ENCODE assay signal across 8 mouse cellular contexts in genomic region chr7:39448626-39449242, GRCm38 (mm10). TPM values are rescaled to one million over a fixed set of nuclear protein-coding genes. Genes with fewer than 3 reads are reported as not detected.
DNase-seq lines count a peak whose midpoint lies in the region; ATAC-seq and TF ChIP-seq lines count a peak whose summit lies in the region.

No protein-coding gene starts in this region.

- WGBS in forebrain, embryonic 12.5 days: 59% methylated on average over 11 of the region's 11 CpGs
- WGBS in neural tube, embryonic 15.5 days: 60% methylated on average over 11 of the region's 11 CpGs

- ATAC-seq in forebrain, embryonic 12.5 days (ENCODE audit: low FRiP score): peak; percentile 57
- peak; percentile 18; the same call in 1 of the 2 replicates for ATAC-seq in neural tube, embryonic 15.5 days (ENCODE audit: low FRiP score)

- H3K4me3 ChIP-seq in gastrocnemius, adult 2 months: peak overlapping the region; percentile 76
- H3K4me3 ChIP-seq in E14TG2a.4 (replicated peaks; ENCODE audit: low read length): peak overlapping the region; percentile 94
- peak overlapping the region; percentile 79 for H3K4me3 ChIP-seq in forebrain, embryonic 12.5 days (replicated peaks)
- H3K4me3 ChIP-seq in neural tube, embryonic 15.5 days (replicated peaks): peak overlapping the region; percentile 88

- H3K4me2 ChIP-seq in forebrain, embryonic 12.5 days: peak overlapping the region; percentile 69
- H3K4me2 ChIP-seq in neural tube, embryonic 15.5 days: peak overlapping the region; percentile 79

- H3K27ac ChIP-seq in gastrocnemius, adult 2 months: peak overlapping the region; percentile 94
- H3K27ac ChIP-seq in forebrain, embryonic 12.5 days: no peak overlapping the region
- peak overlapping the region; percentile 88 for H3K27ac ChIP-seq in neural tube, embryonic 15.5 days (replicated peaks)

- H3K9me3 ChIP-seq in E14TG2a.4 (ENCODE audit: low read length): peaks cover 7% of the 10 kb centered on the region; the same call in 1 of the 2 replicates
- no peaks in the 10 kb centered on the region for H3K9me3 ChIP-seq in forebrain, embryonic 12.5 days
- no peaks in the 10 kb centered on the region for H3K9me3 ChIP-seq in neural tube, embryonic 15.5 days (replicated peaks)

- no peak for DNase-seq in gastrocnemius, adult 2 months
- DNase-seq in gastrocnemius, postnatal 4 days (ENCODE audit: low spot score in 2 of 2): no peak
- peak; percentile 21 for DNase-seq in kidney, postnatal 10 days
- no peak for DNase-seq in adrenal gland, postnatal 10 days
- no peak for DNase-seq in adrenal gland, postnatal 14 days

- H3K9ac ChIP-seq in forebrain, embryonic 12.5 days: peak overlapping the region; percentile 79; the same call in 1 of the 2 replicates
- peak overlapping the region; percentile 98 for H3K9ac ChIP-seq in neural tube, embryonic 15.5 days (replicated peaks)

- peaks cover 13% of the 10 kb centered on the region for H3K27me3 ChIP-seq in E14TG2a.4 (ENCODE audit: insufficient read depth, low read length)
- H3K27me3 ChIP-seq in forebrain, embryonic 12.5 days: peaks cover 6% of the 10 kb centered on the region; the same call in 1 of the 2 replicates
- H3K27me3 ChIP-seq in neural tube, embryonic 15.5 days (replicated peaks): peaks cover 13% of the 10 kb centered on the region

- intact Hi-C loops in gastrocnemius, adult 2 months (cut with DNase I): loop anchor here (5.0 kb wide), 1 partner anchor 104 kb away; no protein-coding TSS in a partner anchor

- H3K36me3 ChIP-seq in E14TG2a.4 (ENCODE audit: insufficient read depth, low read length): no peaks in the 10 kb centered on the region
- peaks cover 7% of the 10 kb centered on the region; the same call in 1 of the 2 replicates for H3K36me3 ChIP-seq in forebrain, embryonic 12.5 days (replicated peaks)
- peaks cover 9% of the 10 kb centered on the region; the same call in 1 of the 2 replicates for H3K36me3 ChIP-seq in neural tube, embryonic 15.5 days

- TF ChIP-seq CTCF in gastrocnemius, adult 2 months (IDR thresholded peaks at IDR 0.05): no peak
- TF ChIP-seq CTCF in E14TG2a.4 (conservative IDR thresholded peaks at IDR 0.05; ENCODE audit: low read length): no peak

- H3K4me1 ChIP-seq in E14TG2a.4 (replicated peaks; ENCODE audit: low read depth, low read length): peaks cover 38% of the 10 kb centered on the region
- peaks cover 9% of the 10 kb centered on the region for H3K4me1 ChIP-seq in forebrain, embryonic 12.5 days
- H3K4me1 ChIP-seq in neural tube, embryonic 15.5 days: peaks cover 33% of the 10 kb centered on the region

RNA-seq across cellular contexts. Expression of gene Gm5114, which starts 35.8 kb away (rescaled TPM):
- total RNA-seq in gastrocnemius, adult 2 months (2021): not detected
- total RNA-seq in gastrocnemius, postnatal 4 days (2021): not detected
- not detected in 2 replicates for polyA plus RNA-seq in forebrain, embryonic 12.5 days (2016; fragmentation: Nextera tagmentation; extraction: Ambion mirVana)
- not detected in 2 replicates for polyA plus RNA-seq in neural tube, embryonic 15.5 days (2015; fragmentation: Nextera tagmentation; extraction: Ambion mirVana)
- not detected for total RNA-seq in adrenal gland, postnatal 10 days (2021)
- total RNA-seq in adrenal gland, postnatal 14 days (2021): not detected in 2 replicates
